Mouse (Mus musculus): ENCODE results near the gene Alcam. TPM values are rescaled to one million over a fixed set of nuclear protein-coding genes. Genes with fewer than 3 reads are reported as not detected.

Alcam gene
- polyA plus RNA-seq, 1 experiment from 2014 or later: 11.9 TPM

DNA sequence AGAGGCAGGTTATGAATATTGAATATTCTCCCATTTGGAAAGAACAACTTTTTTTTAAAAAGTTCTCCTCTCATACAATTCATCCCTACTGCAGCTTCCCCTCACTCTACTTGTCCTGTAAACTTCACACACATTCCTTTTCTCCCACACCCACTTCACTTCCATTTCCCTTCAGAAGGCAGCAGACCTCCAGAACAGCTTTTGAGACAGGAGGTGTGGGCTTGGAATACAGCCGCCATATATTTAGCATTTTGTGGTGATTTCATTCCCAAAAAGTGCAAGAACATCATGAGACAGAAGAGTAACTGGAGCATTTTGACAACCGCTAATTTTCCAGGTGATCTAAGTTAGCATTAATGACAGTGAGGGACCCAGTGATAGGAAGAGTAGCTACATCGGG, 47.8 kb downstream of the Alcam start:
- no peak overlapping the region for H3K4me3 ChIP-seq
- WGBS: 70% methylated on average over 3 of the region's 3 CpGs
- H3K4me1 ChIP-seq: peaks cover 14% of the 10 kb centered on the region
- no peak overlapping the region for H3K27ac ChIP-seq (replicated peaks)
- no peak overlapping the region for H3K9ac ChIP-seq
- no peaks in the 10 kb centered on the region for H3K9me3 ChIP-seq
- no peaks in the 10 kb centered on the region for H3K27me3 ChIP-seq (replicated peaks)
- no peaks in the 10 kb centered on the region for H3K36me3 ChIP-seq
- H3K4me2 ChIP-seq: no peak overlapping the region
- ATAC-seq (ENCODE audit: extremely low read depth, insufficient number of reproducible peaks, low FRiP score, low TSS enrichment): no peak

GRCm38 (mm10) chr16:52405272-52405671, 48.6 kb downstream of the Alcam start:
- Histone ChIP-seq H3K4me3 (no peak overlapping the region), H3K9me3 (no peaks in the 10 kb centered on the region), H3K27me3 (replicated peaks) (no peaks in the 10 kb centered on the region), H3K4me2 (no peak overlapping the region), H3K4me1 (peaks cover 6% of the 10 kb centered on the region), H3K9ac (no peak overlapping the region), H3K27ac (replicated peaks) (no peak overlapping the region), H3K36me3 (no peaks in the 10 kb centered on the region)
- 32% methylated on average over 2 of the region's 2 CpGs for WGBS
- ATAC-seq (ENCODE audit: extremely low read depth, insufficient number of reproducible peaks, low FRiP score, low TSS enrichment): no peak

DNA sequence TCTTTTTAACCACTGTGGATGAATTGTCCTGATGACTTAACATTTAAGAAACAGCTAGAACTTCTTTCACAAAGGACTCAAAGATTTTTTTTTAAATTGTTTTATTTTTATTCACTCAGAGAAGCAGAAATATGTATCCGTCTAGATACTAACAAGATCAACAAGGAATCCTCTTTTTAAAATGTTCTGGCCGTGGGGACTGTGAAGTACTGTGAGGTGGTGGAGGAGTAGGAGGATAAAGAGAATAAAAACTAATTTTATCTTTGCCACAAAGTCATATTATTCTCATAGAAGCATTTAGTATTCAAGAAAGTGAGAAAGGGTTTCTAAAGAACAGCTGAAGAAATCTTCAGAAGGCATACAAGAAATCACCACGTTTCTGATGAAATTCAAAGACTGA, 54.8 kb downstream of the Alcam start:
- Histone ChIP-seq H3K27me3 (replicated peaks) (no peaks in the 10 kb centered on the region), H3K4me2 (no peak overlapping the region), H3K27ac (replicated peaks) (no peak overlapping the region), H3K4me3 (no peak overlapping the region), H3K4me1 (no peaks in the 10 kb centered on the region), H3K9ac (no peak overlapping the region), H3K9me3 (no peaks in the 10 kb centered on the region), H3K36me3 (no peaks in the 10 kb centered on the region)
- WGBS: 76% methylated on average over 3 of the region's 3 CpGs
- ATAC-seq (ENCODE audit: extremely low read depth, insufficient number of reproducible peaks, low FRiP score, low TSS enrichment): no peak

- WGBS: 74% methylated on average over 5 of the region's 5 CpGs
- Histone ChIP-seq H3K27me3 (replicated peaks) (no peaks in the 10 kb centered on the region), H3K9me3 (no peaks in the 10 kb centered on the region), H3K4me2 (no peak overlapping the region), H3K27ac (replicated peaks) (no peak overlapping the region), H3K4me3 (no peak overlapping the region), H3K36me3 (no peaks in the 10 kb centered on the region), H3K4me1 (peaks cover 15% of the 10 kb centered on the region), H3K9ac (no peak overlapping the region)
- no peak for ATAC-seq (ENCODE audit: extremely low read depth, insufficient number of reproducible peaks, low FRiP score, low TSS enrichment)
Measured at GRCm38 (mm10) chr16:52386781-52387300, 67.0 kb downstream of the Alcam start.

DNA sequence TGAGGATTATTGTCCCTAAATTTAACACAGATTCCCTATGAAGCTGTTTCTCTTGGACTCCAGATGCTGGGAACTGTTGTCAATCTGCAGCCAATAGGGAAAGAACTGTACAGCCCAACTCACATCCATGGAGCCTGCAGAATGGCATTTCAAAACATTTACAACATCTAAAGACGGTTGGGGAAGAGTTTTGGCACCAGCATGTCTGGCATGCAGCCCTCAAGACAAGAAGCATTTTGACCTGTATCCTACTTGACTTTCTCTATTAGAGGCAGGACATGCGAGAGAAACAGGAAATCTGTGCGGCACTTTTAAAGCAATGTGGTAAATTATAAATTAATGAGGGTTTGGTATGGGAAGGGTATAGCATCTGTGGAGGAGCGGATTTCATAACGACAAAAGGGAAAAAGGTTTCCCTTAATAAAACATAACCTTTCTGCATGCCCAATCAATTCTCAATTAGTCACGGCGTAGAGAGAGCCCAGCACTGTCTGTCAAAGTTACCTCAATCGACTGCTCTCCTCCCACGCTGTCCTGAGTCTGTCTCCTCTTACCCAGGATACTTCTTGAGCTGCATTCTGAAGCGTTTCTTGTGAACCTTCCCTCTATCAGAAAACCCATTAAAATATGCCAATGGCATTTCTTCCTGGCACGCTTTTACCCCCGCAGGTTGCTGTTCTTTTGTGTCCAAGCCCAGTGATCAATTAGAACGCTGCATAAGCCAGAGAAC, 70.3 kb downstream of the Alcam start:
- ATAC-seq (ENCODE audit: extremely low read depth, insufficient number of reproducible peaks, low FRiP score, low TSS enrichment): no peak
- Histone ChIP-seq H3K27me3 (replicated peaks) (no peaks in the 10 kb centered on the region), H3K36me3 (no peaks in the 10 kb centered on the region), H3K9me3 (no peaks in the 10 kb centered on the region), H3K4me2 (no peak overlapping the region), H3K27ac (replicated peaks) (no peak overlapping the region), H3K9ac (no peak overlapping the region), H3K4me3 (no peak overlapping the region), H3K4me1 (peaks cover 30% of the 10 kb centered on the region)
- 66% methylated on average over 13 of the region's 13 CpGs for WGBS

DNA sequence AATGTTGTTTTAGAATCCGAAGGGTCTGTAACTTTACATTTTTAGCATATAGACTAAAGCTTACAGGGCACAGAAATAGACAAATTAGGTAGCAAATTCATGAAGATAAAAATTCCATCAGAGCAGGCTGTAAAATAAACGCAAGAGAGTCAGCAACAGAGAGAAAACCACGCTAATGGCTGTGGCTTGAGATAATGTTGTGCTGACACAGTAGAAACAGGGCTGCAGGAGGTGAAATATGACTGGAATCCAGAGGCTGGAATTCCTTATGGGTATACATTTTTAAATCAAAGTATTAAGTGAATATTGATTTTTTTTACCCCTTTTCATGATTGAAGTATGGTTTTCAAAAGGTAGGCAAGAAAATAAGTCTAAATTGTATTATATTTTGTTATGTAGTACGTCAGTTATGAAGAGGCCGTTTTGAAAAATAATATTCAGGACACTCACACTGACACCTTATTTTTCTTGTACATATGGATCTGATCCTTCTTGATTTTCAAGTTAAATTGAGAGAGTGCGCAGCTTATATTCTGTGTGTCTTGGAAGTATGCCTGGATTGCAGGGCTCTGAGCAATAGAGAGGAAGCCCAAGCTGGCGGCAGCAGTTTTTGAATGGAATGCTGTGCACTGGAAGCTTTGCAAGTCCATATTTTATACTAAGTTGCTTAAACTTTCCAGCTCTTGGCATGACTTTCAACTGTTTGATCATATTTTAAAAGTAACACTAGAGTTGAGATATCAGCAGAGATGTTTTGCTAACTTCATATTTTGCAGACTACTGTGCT, 74.9 kb downstream of the Alcam start:
- no peak overlapping the region for H3K4me2 ChIP-seq
- WGBS: 41% methylated on average over 7 of the region's 7 CpGs
- no peaks in the 10 kb centered on the region for H3K27me3 ChIP-seq (replicated peaks)
- H3K9me3 ChIP-seq: no peaks in the 10 kb centered on the region
- H3K27ac ChIP-seq (replicated peaks): no peak overlapping the region
- ATAC-seq (ENCODE audit: extremely low read depth, insufficient number of reproducible peaks, low FRiP score, low TSS enrichment): no peak
- H3K4me3 ChIP-seq: no peak overlapping the region
- peaks cover 36% of the 10 kb centered on the region for H3K4me1 ChIP-seq
- H3K36me3 ChIP-seq: no peaks in the 10 kb centered on the region
- no peak overlapping the region for H3K9ac ChIP-seq

GRCm38 (mm10) chr16:52376827-52377226, 77.0 kb downstream of the Alcam start:
- Histone ChIP-seq H3K27ac (replicated peaks) (no peak overlapping the region), H3K9me3 (no peaks in the 10 kb centered on the region), H3K4me3 (no peak overlapping the region), H3K27me3 (replicated peaks) (no peaks in the 10 kb centered on the region), H3K36me3 (no peaks in the 10 kb centered on the region), H3K9ac (no peak overlapping the region), H3K4me1 (peaks cover 26% of the 10 kb centered on the region), H3K4me2 (no peak overlapping the region)
- WGBS: 91% methylated on average over 2 of the region's 2 CpGs
- no peak for ATAC-seq (ENCODE audit: extremely low read depth, insufficient number of reproducible peaks, low FRiP score, low TSS enrichment)

- Histone ChIP-seq H3K9ac (no peak overlapping the region), H3K36me3 (no peaks in the 10 kb centered on the region), H3K9me3 (no peaks in the 10 kb centered on the region), H3K27ac (replicated peaks) (no peak overlapping the region), H3K4me3 (no peak overlapping the region), H3K4me2 (no peak overlapping the region), H3K4me1 (0 out of 2 replicates have a peak, but pooled peaks cover 6% of the 10 kb centered on the region), H3K27me3 (replicated peaks) (no peaks in the 10 kb centered on the region)
- 63% methylated on average over 2 of the region's 2 CpGs for WGBS
- no peak for ATAC-seq (ENCODE audit: extremely low read depth, insufficient number of reproducible peaks, low FRiP score, low TSS enrichment)
Measured at GRCm38 (mm10) chr16:52371956-52372355, 81.9 kb downstream of the Alcam start.

GRCm38 (mm10) chr16:52368521-52368920, 85.4 kb downstream of the Alcam start:
- H3K9ac ChIP-seq: no peak overlapping the region
- no peak overlapping the region for H3K27ac ChIP-seq (replicated peaks)
- H3K9me3 ChIP-seq: no peaks in the 10 kb centered on the region
- H3K4me3 ChIP-seq: no peak overlapping the region
- H3K4me1 ChIP-seq: no peaks in the 10 kb centered on the region
- no peaks in the 10 kb centered on the region for H3K36me3 ChIP-seq
- ATAC-seq (ENCODE audit: extremely low read depth, insufficient number of reproducible peaks, low FRiP score, low TSS enrichment): no peak
- H3K27me3 ChIP-seq (replicated peaks): no peaks in the 10 kb centered on the region
- 86% methylated on average over 5 of the region's 5 CpGs for WGBS
- no peak overlapping the region for H3K4me2 ChIP-seq

DNA sequence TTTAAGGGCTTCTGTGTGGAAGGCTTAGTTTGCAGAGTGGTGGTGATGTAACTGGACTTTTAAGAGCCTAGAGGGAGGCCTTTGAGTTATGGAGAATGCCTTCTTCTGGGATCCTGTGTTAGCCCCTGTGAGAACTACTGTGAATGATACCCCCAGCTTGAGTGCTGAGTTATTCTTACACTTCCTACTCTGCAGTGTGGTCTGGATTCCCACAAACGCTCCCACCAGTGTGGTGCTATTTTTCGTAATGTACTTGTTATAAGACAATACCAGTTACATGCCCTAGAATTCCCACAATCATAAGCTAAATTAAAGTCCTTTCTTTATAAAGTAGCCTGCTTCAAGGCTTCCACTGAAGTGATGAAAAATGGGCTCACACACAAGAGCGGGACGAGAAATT, 87.0 kb downstream of the Alcam start:
- H3K9me3 ChIP-seq: no peaks in the 10 kb centered on the region
- no peaks in the 10 kb centered on the region for H3K36me3 ChIP-seq
- 87% methylated on average over 4 of the region's 4 CpGs for WGBS
- no peak overlapping the region for H3K27ac ChIP-seq (replicated peaks)
- ATAC-seq (ENCODE audit: extremely low read depth, insufficient number of reproducible peaks, low FRiP score, low TSS enrichment): no peak
- H3K4me2 ChIP-seq: no peak overlapping the region
- no peak overlapping the region for H3K9ac ChIP-seq
- H3K4me3 ChIP-seq: no peak overlapping the region
- H3K4me1 ChIP-seq: no peaks in the 10 kb centered on the region
- H3K27me3 ChIP-seq (replicated peaks): no peaks in the 10 kb centered on the region

DNA sequence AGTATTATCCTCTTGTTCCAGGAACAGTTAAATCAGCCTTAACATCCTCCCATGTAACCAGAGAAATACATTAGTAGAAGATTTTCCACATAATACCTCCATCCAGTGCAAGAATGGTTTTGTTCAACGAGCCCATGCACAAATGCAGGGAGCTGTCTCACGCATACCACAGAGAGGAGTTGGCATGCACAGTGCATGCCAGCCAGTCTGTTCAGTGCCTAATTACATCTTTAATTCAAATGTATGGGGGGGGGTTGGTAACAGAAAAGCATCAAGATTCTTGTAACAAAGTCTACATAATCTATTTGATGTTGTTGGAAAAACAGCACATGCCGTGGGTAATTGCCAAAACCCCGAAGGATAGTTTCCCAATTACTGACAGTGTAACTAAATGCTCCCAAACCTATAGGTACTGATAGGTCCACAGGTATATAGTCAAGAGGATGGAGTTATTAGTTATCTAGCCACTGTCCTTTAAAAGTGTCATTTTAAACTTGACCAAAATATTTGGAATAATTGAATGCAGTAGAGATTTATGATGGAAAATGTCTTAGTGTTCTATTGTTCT, 89.8 kb downstream of the Alcam start:
- no peak for ATAC-seq (ENCODE audit: extremely low read depth, insufficient number of reproducible peaks, low FRiP score, low TSS enrichment)
- Histone ChIP-seq H3K4me1 (no peaks in the 10 kb centered on the region), H3K36me3 (no peaks in the 10 kb centered on the region), H3K27me3 (replicated peaks) (no peaks in the 10 kb centered on the region), H3K27ac (replicated peaks) (no peak overlapping the region), H3K4me3 (no peak overlapping the region), H3K4me2 (no peak overlapping the region), H3K9ac (no peak overlapping the region), H3K9me3 (no peaks in the 10 kb centered on the region)
- WGBS: 81% methylated on average over 4 of the region's 4 CpGs

Data from heart, embryonic 13.5 days (tissue).